Mouse (Mus musculus) CH12.LX (cell line): ENCODE measurements around the gene Xpa. TPM values are rescaled to one million over a fixed set of nuclear protein-coding genes. Genes with fewer than 3 reads are reported as not detected.

ENCODE experiments used
- DNase-seq: peaks from one replicate; pipeline ENCODE4 v3.0.0-alpha.2; 2013; ENCODE audit errors: extremely low read depth
- H3K27ac ChIP-seq: 2 replicates; pipeline ENCODE4 v1.5.1; 2012; ENCODE audit warnings: low read depth, mild to moderate bottlenecking, control low read depth, moderate library complexity; ENCODE audit not compliant: insufficient read depth
- H3K27me3 ChIP-seq: replicated peaks from 2 replicates; pipeline ENCODE3; 2012; ENCODE audit warnings: inconsistent platforms
- H3K36me3 ChIP-seq, 2 experiments: replicated peaks in 1 of 2; 2 replicates each; pipeline versions ENCODE3 to v1.6.1; 2012; ENCODE audit warnings: inconsistent platforms in 1 of 2, low read length in 1 of 2, mild to moderate bottlenecking in 1 of 2, mixed read lengths in 1 of 2, moderate library complexity in 1 of 2; ENCODE audit not compliant: control insufficient read depth in 1 of 2, insufficient read depth in 1 of 2
- H3K4me1 ChIP-seq, 2 experiments: 2 replicates each; pipeline ENCODE4 v1.6.1; 2012; ENCODE audit warnings: inconsistent platforms in 1 of 2, moderate library complexity in 1 of 2; ENCODE audit not compliant: insufficient read depth in 2 of 2, control insufficient read depth in 1 of 2
- H3K4me2 ChIP-seq: 2 replicates; pipeline ENCODE4 v1.6.1; 2012; ENCODE audit warnings: low read depth, mild to moderate bottlenecking, control low read depth; ENCODE audit not compliant: poor library complexity, insufficient read depth, severe bottlenecking
- H3K4me3 ChIP-seq, 3 experiments: fragments of 150-350 bp in 1 of 3; sonication (generic) in 1 of 3; replicated peaks in 1 of 3; 2 replicates each; pipeline versions ENCODE3 to v1.5.1; 2011 to 2012; ENCODE audit warnings: low read depth in 2 of 3, low read length in 2 of 3, mild to moderate bottlenecking in 2 of 3, moderate library complexity in 2 of 3, control low read depth in 1 of 3, improper control_type of control experiment in 1 of 3, inconsistent platforms in 1 of 3, mixed read lengths in 1 of 3; ENCODE audit not compliant: poor library complexity in 1 of 3
- H3K79me2 ChIP-seq: replicated peaks from 2 replicates; pipeline ENCODE4 v1.6.1; 2012; ENCODE audit warnings: mild to moderate bottlenecking, moderate library complexity; ENCODE audit not compliant: control insufficient read depth, poor library complexity, insufficient read depth, severe bottlenecking; ENCODE audit errors: extremely low read depth
- H3K9ac ChIP-seq: 2 replicates; pipeline ENCODE4 v1.6.1; 2012; ENCODE audit warnings: low read depth, mild to moderate bottlenecking, control low read depth, moderate library complexity; ENCODE audit not compliant: insufficient read depth
- H3K9me3 ChIP-seq: replicated peaks from 2 replicates; pipeline ENCODE3; 2012; ENCODE audit warnings: low read length, inconsistent platforms, mixed read lengths
- BHLHE40 ChIP-seq: IDR thresholded peaks from 2 replicates; pipeline ENCODE4 v1.6.1; 2011; ENCODE audit warnings: mild to moderate bottlenecking, low read depth, low read length, improper control_type of control experiment
- CHD2 ChIP-seq: IDR thresholded peaks from 2 replicates; pipeline ENCODE4 v1.6.1; 2011; ENCODE audit warnings: low read length, improper control_type of control experiment
- CTCF ChIP-seq, 2 experiments: IDR thresholded peaks in 1 of 2; conservative IDR thresholded peaks in 1 of 2; 2 replicates each; pipeline ENCODE4 v1.5.1; 2011 to 2012; ENCODE audit warnings: low read depth in 2 of 2, low read length in 2 of 2, improper control_type of control experiment in 1 of 2, inconsistent platforms in 1 of 2, mild to moderate bottlenecking in 1 of 2, moderate library complexity in 1 of 2
- E2F4 ChIP-seq: IDR thresholded peaks from 2 replicates; pipeline ENCODE4 v1.6.1; 2011; ENCODE audit warnings: low read depth, low read length, improper control_type of control experiment; ENCODE audit not compliant: insufficient replicate concordance
- GABPA ChIP-seq: IDR thresholded peaks from 2 replicates; pipeline ENCODE4 v1.6.1; 2012; ENCODE audit warnings: low read depth, low read length, improper control_type of control experiment, inconsistent platforms; ENCODE audit not compliant: insufficient replicate concordance
- IRF4 ChIP-seq: IDR thresholded peaks from 2 replicates; pipeline ENCODE4 v1.6.1; 2014; ENCODE audit warnings: low read depth, mild to moderate bottlenecking, inconsistent platforms, low read length, improper control_type of control experiment
- JUND ChIP-seq: conservative IDR thresholded peaks from 2 replicates; pipeline ENCODE4 v1.6.1; 2011; ENCODE audit warnings: low read depth, low read length, improper control_type of control experiment
- KAT2A ChIP-seq: IDR thresholded peaks from 2 replicates; pipeline ENCODE4 v1.6.1; 2012; ENCODE audit warnings: low read length, improper control_type of control experiment, inconsistent platforms; ENCODE audit not compliant: insufficient replicate concordance
- MAX ChIP-seq: IDR thresholded peaks from 2 replicates; pipeline ENCODE4 v1.6.1; 2011; ENCODE audit warnings: low read length, improper control_type of control experiment
- MAZ ChIP-seq: IDR thresholded peaks from 2 replicates; pipeline ENCODE4 v1.6.1; 2012; ENCODE audit warnings: low read depth, mild to moderate bottlenecking, inconsistent platforms, low read length, improper control_type of control experiment, moderate library complexity
- MEF2A ChIP-seq: IDR thresholded peaks from 2 replicates; pipeline ENCODE4 v1.6.1; 2014; ENCODE audit warnings: low read depth, mild to moderate bottlenecking, inconsistent platforms, low read length, improper control_type of control experiment, borderline replicate concordance
- MXI1 ChIP-seq: IDR thresholded peaks from 2 replicates; pipeline ENCODE4 v1.6.1; 2011; ENCODE audit warnings: mild to moderate bottlenecking, low read depth, low read length, improper control_type of control experiment
- NELFE ChIP-seq: IDR thresholded peaks from 2 replicates; pipeline ENCODE4 v1.6.1; 2011; ENCODE audit warnings: low read depth, low read length, improper control_type of control experiment
- NRF1 ChIP-seq: IDR thresholded peaks from 2 replicates; pipeline ENCODE4 v1.6.1; 2014; ENCODE audit warnings: low read depth, mild to moderate bottlenecking, inconsistent platforms, low read length, improper control_type of control experiment, moderate library complexity
- POLR2A ChIP-seq: IDR thresholded peaks from 2 replicates; pipeline ENCODE4 v1.6.1; 2011; ENCODE audit warnings: low read depth, mild to moderate bottlenecking, improper control_type of control experiment, low read length
- SIN3A ChIP-seq: IDR thresholded peaks from 2 replicates; pipeline ENCODE4 v1.6.1; 2012; ENCODE audit warnings: low read length, improper control_type of control experiment, inconsistent platforms
- TBP ChIP-seq: conservative IDR thresholded peaks from 2 replicates; pipeline ENCODE4 v1.6.1; 2011; ENCODE audit warnings: low read depth, low read length, improper control_type of control experiment
- USF2 ChIP-seq: conservative IDR thresholded peaks from 2 replicates; pipeline ENCODE4 v1.6.1; 2011; ENCODE audit warnings: low read depth, low read length, improper control_type of control experiment
- ZC3H11A ChIP-seq: IDR thresholded peaks from 2 replicates; pipeline ENCODE4 v1.6.1; 2012; ENCODE audit warnings: low read depth, mild to moderate bottlenecking, inconsistent platforms, low read length, improper control_type of control experiment
- ZKSCAN1 ChIP-seq: IDR thresholded peaks from 2 replicates; pipeline ENCODE4 v1.6.1; 2012; ENCODE audit warnings: low read depth, inconsistent platforms, low read length, improper control_type of control experiment, borderline replicate concordance
- dilution Hi-C: fragments of 300-500 bp; cut with MboI; formaldehyde crosslinking; loops from 2 replicates; pipeline ENCODE4 v1.14.3; 2020; ENCODE audit warnings: low sequenced_read_pairs; ENCODE audit not compliant: extremely low pct_unique_long_range_greater_than_20kb, extremely low pct_ligation_motif_present
- in situ Hi-C: fragments of 300-500 bp; cut with MboI; formaldehyde crosslinking; loops from 3 replicates; pipeline ENCODE4 v1.14.3; 2019; ENCODE audit warnings: low sequenced_read_pairs, low pct_ligation_motif_present, low pct_unique_long_range_greater_than_20kb, mixed read lengths
- polyA plus RNA-seq: library from polyadenylated mRNA; unstranded; fragments of >175 nt; gene quantifications from 2 replicates; pipeline ENCODE4 v1.2.1, GENCODE M21; 2012; ENCODE audit warnings: low read depth; ENCODE audit not compliant: insufficient read length
- total RNA-seq, 2 experiments: library from RNA; depleted of rRNA; stranded (reverse); fragments of 300-350 nt in 1 of 2; fragments of >200 nt in 1 of 2; gene quantifications; 2 replicates each; pipeline ENCODE4 v1.2.3; 2012 to 2014

The Xpa gene
- total and polyA plus RNA-seq, 3 experiments: 11.2 to 28.8 (median 13.8) TPM

DNA sequence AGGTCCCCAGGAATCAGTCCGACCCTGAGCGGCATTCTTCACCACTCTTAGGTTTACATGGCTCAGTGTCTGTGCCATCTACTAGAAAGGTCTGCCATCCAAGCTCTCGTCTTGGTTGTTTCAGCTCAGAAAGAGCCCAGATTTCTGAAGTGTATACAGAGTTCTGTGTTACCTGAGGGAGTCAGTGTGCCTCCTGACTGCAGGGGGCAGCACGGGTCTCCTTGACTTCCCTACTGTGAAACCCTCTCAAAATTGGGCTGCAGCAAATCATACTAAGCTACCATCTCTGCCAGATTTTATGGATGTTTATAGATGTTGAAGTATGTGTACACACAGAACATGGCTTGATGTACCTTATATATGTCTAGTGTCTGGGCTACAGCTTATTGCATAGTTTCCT, 19.8 kb downstream of the Xpa start:
- DNase-seq: peak; percentile 25

DNA sequence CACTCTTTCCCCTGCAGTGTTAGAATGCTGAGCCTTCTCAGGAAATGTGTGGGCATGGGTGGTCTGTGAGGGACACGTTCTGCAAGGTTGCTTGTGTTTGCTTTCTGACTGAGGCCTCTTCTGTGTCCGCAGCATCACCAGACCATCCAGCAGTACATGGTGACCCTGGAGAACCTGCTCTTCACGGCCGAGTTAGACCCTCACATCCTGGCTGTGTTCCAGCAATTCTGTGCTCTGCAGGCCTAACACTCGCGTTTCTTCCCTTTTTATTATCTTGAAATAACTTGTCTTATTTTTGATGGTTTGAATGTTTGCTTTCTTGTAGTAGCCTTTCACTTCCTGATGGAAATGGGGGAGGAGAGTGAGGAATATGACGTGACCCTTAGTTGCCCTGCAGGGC, 24.4 kb downstream of the Xpa start:
- TF ChIP-seq NRF1 (no peak), CTCF (conservative IDR thresholded peaks at IDR 0.05 in 1 of 2, IDR thresholded peaks at IDR 0.05 in 1 of 2; ENCODE audit: low read depth in 2 of 2, low read length in 2 of 2) (no peak), JUND (no peak), TBP (no peak), KAT2A (no peak), NELFE (no peak), ZC3H11A (no peak), MEF2A (no peak), CHD2 (no peak), POLR2A (no peak), ZKSCAN1 (no peak), USF2 (no peak), IRF4 (no peak), MAZ (no peak), MAX (no peak), SIN3A (no peak), E2F4 (no peak)
- in situ Hi-C loops (no loop called here), dilution Hi-C loops (no loop called here)
- H3K9ac ChIP-seq: no peak overlapping the region
- DNase-seq: no peak
- no peaks in the 10 kb centered on the region for H3K79me2 ChIP-seq
- no peak overlapping the region for H3K4me3 ChIP-seq
- H3K27me3 ChIP-seq: no peaks in the 10 kb centered on the region
- H3K9me3 ChIP-seq: no peaks in the 10 kb centered on the region
- H3K36me3 ChIP-seq: peaks cover 76 to 94% of the 10 kb centered on the region in 2 experiments
- no peaks in the 10 kb centered on the region for H3K4me1 ChIP-seq
- no peak overlapping the region for H3K27ac ChIP-seq
- H3K4me2 ChIP-seq: no peak overlapping the region

More for the DNA sequence above, 19.8 kb downstream of the Xpa start:
- Histone ChIP-seq H3K9me3 (no peaks in the 10 kb centered on the region), H3K4me3 (no peak overlapping the region), H3K27ac (no peak overlapping the region), H3K27me3 (no peaks in the 10 kb centered on the region), H3K36me3 (peaks cover 67 to 96% of the 10 kb centered on the region in 2 experiments), H3K4me1 (no peaks in the 10 kb centered on the region), H3K4me2 (no peak overlapping the region), H3K79me2 (no peaks in the 10 kb centered on the region), H3K9ac (no peak overlapping the region)
- no peak for TF ChIP-seq BHLHE40
- peak in 1 of 2 experiments; percentile 24; a peak in 2 of 4 replicates for TF ChIP-seq CTCF (conservative IDR thresholded peaks at IDR 0.05 in 1 of 2, IDR thresholded peaks at IDR 0.05 in 1 of 2; ENCODE audit: low read depth in 2 of 2, low read length in 2 of 2)
- no peak for TF ChIP-seq GABPA
- no peak for TF ChIP-seq E2F4
- TF ChIP-seq MXI1: no peak
- no peak for TF ChIP-seq CHD2
- in situ Hi-C loops (no loop called here), dilution Hi-C loops (no loop called here)
